Mouse (Mus musculus): Measurements from ENCODE around the gene Fgr.

DNA sequence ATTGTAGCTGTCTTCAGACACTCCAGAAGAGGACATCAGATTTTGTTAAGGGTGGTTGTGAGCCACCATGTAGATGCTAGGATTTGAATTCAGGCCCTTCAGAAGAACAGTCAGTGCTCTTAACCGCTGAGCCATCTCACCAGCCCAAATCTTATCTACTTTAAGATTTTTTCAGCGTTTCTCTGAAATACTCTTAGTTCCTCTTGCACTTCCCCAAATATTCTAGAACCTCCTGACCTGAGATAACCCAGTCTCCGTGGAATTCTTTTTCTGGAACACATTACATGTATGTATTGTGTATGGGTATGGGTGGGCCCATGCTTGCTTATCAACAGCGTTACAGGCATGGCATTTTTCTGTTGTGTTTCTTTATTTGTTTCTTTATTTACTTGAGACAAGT lies 11.3 kb upstream of the Fgr start:
- TF ChIP-seq CTCF (conservative IDR thresholded peaks at IDR 0.05 in 1 of 2, IDR thresholded peaks at IDR 0.05 in 1 of 2; ENCODE audit: low read depth in 2 of 2, low read length in 2 of 2) (no peak), USF1 (IDR thresholded peaks at IDR 0.05; ENCODE audit: low read depth, low read length) (no peak), POLR2AphosphoS2 (IDR thresholded peaks at IDR 0.05; ENCODE audit: low read depth, low read length) (no peak), MAX (IDR thresholded peaks at IDR 0.05; ENCODE audit: low read length) (no peak), JUN (IDR thresholded peaks at IDR 0.05; ENCODE audit: insufficient read depth, low read depth, low read length) (no peak), KAT2A (IDR thresholded peaks at IDR 0.05; ENCODE audit: insufficient replicate concordance, low read length) (no peak), NELFE (IDR thresholded peaks at IDR 0.05; ENCODE audit: low read depth, low read length) (no peak), MAFK (IDR thresholded peaks at IDR 0.05; ENCODE audit: insufficient replicate concordance, low read length) (no peak), POLR2A (IDR thresholded peaks at IDR 0.05; ENCODE audit: low read depth, low read length) (no peak), MEF2A (IDR thresholded peaks at IDR 0.05; ENCODE audit: borderline replicate concordance, low read depth, low read length) (no peak), ELF1 (IDR thresholded peaks at IDR 0.05; ENCODE audit: low read depth, low read length) (no peak), UBTF (IDR thresholded peaks at IDR 0.05; ENCODE audit: low read depth, low read length) (no peak)
